Mouse (Mus musculus) heart, embryonic 14.5 days (tissue): Measurements from ENCODE around the gene Rdh1. TPM values are rescaled to one million over a fixed set of nuclear protein-coding genes. Genes with fewer than 3 reads are reported as not detected.
"Not testable (repeated sequence)": the region's sequence is repeated elsewhere in the genome, so short reads cannot be mapped to it uniquely, and the experiment has no call there.

Experiments
- ATAC-seq: fragments of 200-750 bp; cut with Nextera tagmentation; 2 replicates; pipeline ENCODE4 v1.8.0; 2017; ENCODE audit warnings: low read depth, moderate TSS enrichment; ENCODE audit not compliant: insufficient number of reproducible peaks, insufficient read depth, low FRiP score
- H3K27ac ChIP-seq, 2 experiments: fragments of 200-500 bp in 1 of 2; fragments of 300-500 bp in 1 of 2; sonication (generic) in 1 of 2; replicated peaks in 1 of 2; 2 replicates each; pipeline ENCODE4 v1.5.1; 2012 to 2014; ENCODE audit warnings: low read depth in 2 of 2, low read length in 2 of 2, control low read depth in 1 of 2, mild to moderate bottlenecking in 1 of 2, mixed read lengths in 1 of 2; ENCODE audit not compliant: control insufficient read depth in 1 of 2, insufficient read depth in 1 of 2
- H3K27me3 ChIP-seq: fragments of 300-500 bp; sonication (generic); 2 replicates; pipeline ENCODE4 v1.6.1; 2014; ENCODE audit warnings: mild to moderate bottlenecking, low read length, control low read depth; ENCODE audit not compliant: control insufficient read depth, insufficient read depth
- H3K36me3 ChIP-seq: fragments of 300-500 bp; sonication (generic); 2 replicates; pipeline ENCODE4 v1.6.1; 2014; ENCODE audit warnings: mild to moderate bottlenecking, control low read depth, low read length, mixed read lengths; ENCODE audit not compliant: control insufficient read depth, insufficient read depth
- H3K4me1 ChIP-seq, 2 experiments: fragments of 200-500 bp in 1 of 2; fragments of 300-500 bp in 1 of 2; sonication (generic) in 1 of 2; 2 replicates each; pipeline ENCODE4 v1.6.1; 2012 to 2014; ENCODE audit warnings: low read length in 2 of 2, control low read depth in 1 of 2, mixed read lengths in 1 of 2; ENCODE audit not compliant: control insufficient read depth in 2 of 2, insufficient read depth in 2 of 2
- H3K4me2 ChIP-seq: fragments of 300-500 bp; sonication (generic); 2 replicates; pipeline ENCODE4 v1.6.1; 2014; ENCODE audit warnings: mild to moderate bottlenecking, low read length
- H3K4me3 ChIP-seq, 2 experiments: fragments of 200-500 bp in 1 of 2; fragments of 300-500 bp in 1 of 2; sonication (generic) in 1 of 2; 2 replicates each; pipeline ENCODE4 v1.5.1; 2012 to 2014; ENCODE audit warnings: low read length in 2 of 2, mild to moderate bottlenecking in 2 of 2, control low read depth in 1 of 2, low read depth in 1 of 2, moderate library complexity in 1 of 2; ENCODE audit not compliant: control insufficient read depth in 1 of 2, insufficient read depth in 1 of 2
- H3K9ac ChIP-seq: fragments of 300-500 bp; sonication (generic); 2 replicates; pipeline ENCODE4 v1.6.1; 2014; ENCODE audit warnings: mild to moderate bottlenecking, low read length
- H3K9me3 ChIP-seq: fragments of 300-500 bp; sonication (generic); 2 replicates; pipeline ENCODE4 v1.6.1; 2016; ENCODE audit warnings: low read length, control low read depth; ENCODE audit not compliant: control insufficient read depth
- WGBS: fragments of 180-500 bp; shearing (Covaris S2); extraction: QIAGEN DNeasy Blood & Tissue Kit; methylation state at CpG from one replicate; pipeline ENCODE4 v1.1.7; 2014; 5-methylcytosine and 5-hydroxymethylcytosine counted together
- polyA plus RNA-seq: library from polyadenylated mRNA; unstranded; fragments of >200 nt; fragmentation: Nextera tagmentation; extraction: Ambion mirVana; gene quantifications from 2 replicates; pipeline ENCODE4 v1.2.1, GENCODE M21; 2014

Rdh1 gene
- polyA plus RNA-seq, 1 experiment from 2014 or later = not detected

- Histone ChIP-seq H3K4me1 (no peaks in the 10 kb centered on the region), H3K4me3 (no peak overlapping the region), H3K36me3 (no peaks in the 10 kb centered on the region), H3K27me3 (no peaks in the 10 kb centered on the region), H3K9ac (no peak overlapping the region), H3K9me3 (no peaks in the 10 kb centered on the region), H3K27ac (no peak overlapping the region), H3K4me2 (no peak overlapping the region)
- 49% methylated on average over 1 of the region's 1 CpGs for WGBS
- no peak for ATAC-seq
Measured at GRCm38 (mm10) chr10:127766564-127766963, 7.0 kb downstream of the Rdh1 start.

DNA sequence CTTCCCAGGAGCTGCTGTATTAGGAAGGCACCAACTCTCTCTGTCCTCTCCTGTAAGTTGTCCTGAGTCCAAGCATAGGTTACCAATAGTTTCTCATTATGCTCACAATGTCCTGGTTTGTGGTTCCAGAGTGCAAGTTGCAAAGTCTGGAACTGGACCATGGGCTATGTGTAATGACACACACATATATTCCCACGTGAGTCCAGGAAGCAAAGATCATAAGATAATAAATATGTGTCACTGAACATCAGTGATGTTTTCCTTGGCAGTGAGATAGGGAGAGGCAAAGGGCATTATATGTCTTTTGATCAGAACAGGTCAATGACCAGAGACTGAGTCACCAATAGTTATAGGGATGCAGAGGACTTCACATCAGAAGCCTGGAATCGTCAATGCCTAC lies 16.5 kb downstream of the Rdh1 start, which contains the start of gene Rdh9:
Gene Rdh9, plus strand, starts transcription at position 376 of the 400 bp plus-strand sequence.
- WGBS = 70% methylated on average over 2 of the region's 2 CpGs
- Histone ChIP-seq H3K27me3 (no peaks in the 10 kb centered on the region), H3K4me3 (no peak within 1 kb of the TSS)

DNA sequence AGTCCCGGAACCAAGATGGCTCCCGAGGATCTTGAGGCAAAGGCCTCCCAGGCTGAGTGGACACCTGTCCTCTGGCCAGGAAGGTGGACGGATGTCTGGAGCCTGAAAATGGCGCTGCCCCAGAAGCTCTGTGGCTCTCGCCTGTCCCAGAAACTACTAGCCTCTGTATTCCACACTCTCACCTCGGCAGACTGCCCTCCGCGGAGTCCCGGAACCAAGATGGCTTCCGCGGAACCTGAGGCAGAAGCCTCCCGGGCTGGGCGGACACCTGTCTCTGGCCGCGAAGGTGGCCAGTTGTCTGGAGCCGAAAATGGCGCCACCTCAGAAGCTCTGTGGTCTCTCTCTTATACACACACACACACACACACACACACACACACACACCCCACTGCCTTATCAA lies 22.8 kb downstream of the Rdh1 start:
- not testable (repeated sequence) for H3K27ac ChIP-seq, H3K4me3 ChIP-seq, H3K36me3 ChIP-seq, ATAC-seq, H3K4me2 ChIP-seq, H3K27me3 ChIP-seq, H3K9me3 ChIP-seq, H3K4me1 ChIP-seq, H3K9ac ChIP-seq
- WGBS = 92% methylated on average over 17 of the region's 17 CpGs

More for the DNA sequence above, 16.5 kb downstream of the Rdh1 start, which contains the start of gene Rdh9:
- no peaks in the 10 kb centered on the region for H3K4me1 ChIP-seq
- no peak for ATAC-seq
- no peak within 1 kb of the TSS for H3K4me2 ChIP-seq
- H3K27ac ChIP-seq = no peak within 1 kb of the TSS
- no peaks in the 10 kb centered on the region for H3K36me3 ChIP-seq
- H3K9ac ChIP-seq = no peak within 1 kb of the TSS
- no peaks in the 10 kb centered on the region for H3K9me3 ChIP-seq

DNA sequence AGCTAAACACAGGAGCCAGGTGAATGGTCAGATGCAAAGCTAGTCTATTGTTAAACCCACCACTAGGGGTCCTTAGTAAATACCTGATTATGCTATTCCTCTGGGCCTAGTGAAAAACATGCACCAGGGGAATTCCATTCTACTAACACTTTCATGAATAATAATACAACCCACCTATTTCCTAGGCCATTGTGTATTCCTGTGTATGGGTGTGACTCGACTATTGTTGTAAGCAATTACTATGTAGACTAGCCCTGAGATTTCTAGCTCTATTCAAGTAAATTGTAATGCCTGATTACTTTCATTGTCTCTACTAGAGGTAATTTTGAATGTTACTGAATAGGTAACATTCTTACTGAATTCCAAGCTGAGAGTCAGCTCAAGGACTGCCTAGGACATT lies 25.9 kb downstream of the Rdh1 start:
- not testable (repeated sequence) for H3K36me3 ChIP-seq, H3K27me3 ChIP-seq, H3K4me1 ChIP-seq, ATAC-seq, H3K4me3 ChIP-seq, H3K27ac ChIP-seq, H3K9me3 ChIP-seq, H3K4me2 ChIP-seq, H3K9ac ChIP-seq
- WGBS = 83% methylated on average over 1 of the region's 1 CpGs

- no peak overlapping the region for H3K9ac ChIP-seq
- no peak overlapping the region for H3K27ac ChIP-seq
- ATAC-seq = no peak
- H3K9me3 ChIP-seq = 0 out of 2 replicates have a peak, but pooled peaks cover 8% of the 10 kb centered on the region
- H3K36me3 ChIP-seq = no peaks in the 10 kb centered on the region
- no peak overlapping the region for H3K4me2 ChIP-seq
- no peaks in the 10 kb centered on the region for H3K4me1 ChIP-seq
- no peaks in the 10 kb centered on the region for H3K27me3 ChIP-seq
- 76% methylated on average over 1 of the region's 1 CpGs for WGBS
- no peak overlapping the region for H3K4me3 ChIP-seq
Measured at GRCm38 (mm10) chr10:127799295-127799694, 39.8 kb downstream of the Rdh1 start.

DNA sequence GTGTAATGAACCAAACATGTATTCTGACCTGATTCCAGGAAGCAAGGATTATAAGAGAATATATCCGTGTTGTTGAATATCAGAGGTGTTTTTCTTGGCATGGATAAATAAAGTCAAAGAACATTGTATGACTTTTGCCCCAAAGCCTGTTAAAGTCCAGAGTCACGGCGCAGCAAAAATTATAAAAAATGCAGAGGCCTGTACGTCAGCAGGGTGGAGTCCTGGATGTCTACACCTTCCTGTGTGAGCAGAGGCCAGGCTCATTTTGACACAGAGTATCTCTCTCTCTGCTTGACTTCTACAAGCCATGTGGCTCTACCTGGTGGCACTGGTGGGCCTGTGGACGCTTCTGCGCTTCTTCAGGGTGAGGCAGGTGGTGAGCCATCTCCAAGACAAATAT lies 41.4 kb downstream of the Rdh1 start, which contains the start of gene Rdh16:
Gene Rdh16, plus strand, starts transcription at position 262 of the 400 bp plus-strand sequence.
- H3K4me2 ChIP-seq = no peak within 1 kb of the TSS
- no peak within 1 kb of the TSS for H3K27ac ChIP-seq
- no peaks in the 10 kb centered on the region for H3K27me3 ChIP-seq
- H3K9ac ChIP-seq = no peak within 1 kb of the TSS
- 71% methylated on average over 6 of the region's 6 CpGs for WGBS
- no peak within 1 kb of the TSS for H3K4me3 ChIP-seq
- ATAC-seq = no peak
- H3K4me1 ChIP-seq = no peaks in the 10 kb centered on the region
- H3K36me3 ChIP-seq = no peaks in the 10 kb centered on the region
- 0 out of 2 replicates have a peak, but pooled peaks cover 5% of the 10 kb centered on the region for H3K9me3 ChIP-seq

DNA sequence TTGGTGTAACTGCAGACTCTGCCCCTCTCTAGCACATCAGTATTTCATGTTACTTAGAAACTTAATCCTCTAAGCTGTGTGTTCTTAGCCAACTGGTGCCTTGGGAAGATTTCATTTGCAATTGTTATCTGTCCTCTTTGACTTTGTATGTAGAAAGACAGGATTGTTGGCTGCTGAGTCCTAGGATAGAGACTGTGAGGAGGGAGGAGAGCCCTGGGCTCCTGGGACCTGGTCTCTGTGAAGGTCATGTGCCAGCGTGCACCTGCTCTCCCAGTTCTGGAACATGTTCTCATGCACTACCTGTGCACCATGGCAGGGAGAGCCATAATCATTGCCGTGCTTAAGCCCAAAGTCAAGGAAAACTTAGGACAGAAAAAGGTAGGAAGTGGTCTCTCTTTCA lies 42.1 kb downstream of the Rdh1 start:
- Histone ChIP-seq H3K4me3 (no peak overlapping the region), H3K4me2 (no peak overlapping the region), H3K27ac (no peak overlapping the region), H3K27me3 (no peaks in the 10 kb centered on the region), H3K9me3 (0 out of 2 replicates have a peak, but pooled peaks cover 1% of the 10 kb centered on the region), H3K36me3 (no peaks in the 10 kb centered on the region), H3K4me1 (no peaks in the 10 kb centered on the region), H3K9ac (no peak overlapping the region)
- WGBS = 76% methylated on average over 2 of the region's 2 CpGs
- ATAC-seq = no peak

DNA sequence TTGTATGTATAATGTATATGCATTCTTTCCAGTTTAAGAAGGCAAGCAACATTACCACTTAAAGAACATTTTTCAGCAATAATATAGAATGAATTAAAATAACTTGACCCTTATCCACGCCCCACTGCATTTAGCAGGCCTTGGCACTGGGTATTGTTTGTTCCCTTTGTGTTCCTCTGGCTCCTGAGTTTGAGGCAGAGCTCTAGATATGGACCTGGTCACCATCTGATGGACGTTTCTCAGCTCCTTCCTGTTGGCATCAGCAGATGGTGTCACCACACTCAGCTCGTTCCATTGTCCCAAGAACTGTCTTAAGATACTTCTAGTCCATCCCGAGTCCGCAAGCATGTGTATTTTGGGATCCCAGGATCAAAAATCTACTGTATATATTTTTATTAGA lies 42.7 kb downstream of the Rdh1 start:
- no peaks in the 10 kb centered on the region for H3K27me3 ChIP-seq
- H3K27ac ChIP-seq = no peak overlapping the region
- ATAC-seq = no peak
- H3K9me3 ChIP-seq = no peaks in the 10 kb centered on the region
- 64% methylated on average over 5 of the region's 5 CpGs for WGBS
- H3K4me2 ChIP-seq = no peak overlapping the region
- no peak overlapping the region for H3K4me3 ChIP-seq
- H3K9ac ChIP-seq = no peak overlapping the region
- no peaks in the 10 kb centered on the region for H3K4me1 ChIP-seq
- no peaks in the 10 kb centered on the region for H3K36me3 ChIP-seq
